Mouse (Mus musculus): ENCODE results near the gene Bzw1.
"Not testable (repeated sequence)": the region's sequence is repeated elsewhere in the genome, so short reads cannot be mapped to it uniquely, and the experiment has no call there.

Gene Bzw1

GRCm38 (mm10) chr1:58392652-58393283, at the start of gene Bzw1:
TSS of gene Bzw1 (plus strand) at chr1:58392898.
- peak; percentile 95 for DNase-seq (ENCODE audit: low read depth, low spot score)

- no peak for DNase-seq (ENCODE audit: low read depth, low spot score)
Observed at GRCm38 (mm10) chr1:58343861-58344260, 48.8 kb upstream of the Bzw1 start.

GRCm38 (mm10) chr1:58344570-58344969, 48.1 kb upstream of the Bzw1 start:
- DNase-seq (ENCODE audit: low read depth, low spot score): no peak

- no peak for DNase-seq (ENCODE audit: low read depth, low spot score)
Observed at GRCm38 (mm10) chr1:58346159-58346558, 46.5 kb upstream of the Bzw1 start.

- no peak for DNase-seq (ENCODE audit: low read depth, low spot score)
Observed at GRCm38 (mm10) chr1:58348712-58349111, 44.0 kb upstream of the Bzw1 start.

- no peak for DNase-seq (ENCODE audit: low read depth, low spot score)
Observed at GRCm38 (mm10) chr1:58353238-58353893, 39.3 kb upstream of the Bzw1 start.

GRCm38 (mm10) chr1:58358958-58359901, 33.5 kb upstream of the Bzw1 start:
- no peak for DNase-seq (ENCODE audit: low read depth, low spot score)

GRCm38 (mm10) chr1:58362296-58362695, 30.4 kb upstream of the Bzw1 start:
- peak; percentile 58 for DNase-seq (ENCODE audit: low read depth, low spot score)

GRCm38 (mm10) chr1:58364551-58364950, 28.1 kb upstream of the Bzw1 start:
- DNase-seq (ENCODE audit: low read depth, low spot score): peak; percentile 33

- DNase-seq (ENCODE audit: low read depth, low spot score): peak; percentile 55
Observed at GRCm38 (mm10) chr1:58365829-58366228, 26.9 kb upstream of the Bzw1 start.

- DNase-seq (ENCODE audit: low read depth, low spot score): peak; percentile 65
Observed at GRCm38 (mm10) chr1:58366737-58367471, 25.8 kb upstream of the Bzw1 start.

GRCm38 (mm10) chr1:58369716-58370115, 23.0 kb upstream of the Bzw1 start:
- peak; percentile 77 for DNase-seq (ENCODE audit: low read depth, low spot score)

- not testable (repeated sequence) for DNase-seq (ENCODE audit: low read depth, low spot score)
Observed at GRCm38 (mm10) chr1:58374266-58374665, 18.4 kb upstream of the Bzw1 start.

GRCm38 (mm10) chr1:58375574-58376147, 17.0 kb upstream of the Bzw1 start:
- DNase-seq (ENCODE audit: low read depth, low spot score): no peak

- DNase-seq (ENCODE audit: low read depth, low spot score): no peak
Observed at GRCm38 (mm10) chr1:58382586-58383281, 10.0 kb upstream of the Bzw1 start.

GRCm38 (mm10) chr1:58391421-58392267, 1.1 kb upstream of the Bzw1 start:
- no peak for DNase-seq (ENCODE audit: low read depth, low spot score)

- no peak for DNase-seq (ENCODE audit: low read depth, low spot score)
Observed at GRCm38 (mm10) chr1:58392268-58392651, 438 bp upstream of the Bzw1 start.

- DNase-seq (ENCODE audit: low read depth, low spot score): peak; percentile 61
Observed at GRCm38 (mm10) chr1:58393284-58394195, 842 bp downstream of the Bzw1 start.

- DNase-seq (ENCODE audit: low read depth, low spot score): peak; percentile 71
Observed at GRCm38 (mm10) chr1:58395341-58395740, 2.6 kb downstream of the Bzw1 start.
